Mouse (Mus musculus): Measurements from ENCODE around the gene Papln.

GRCm38 (mm10) chr12:83811901-83812300, 48.5 kb downstream of the Papln start:
- no peak for TF ChIP-seq POLR2A (IDR thresholded peaks at IDR 0.05; ENCODE audit: insufficient read depth, low read depth, low read length)
- TF ChIP-seq CTCF (IDR thresholded peaks at IDR 0.05), result no peak

All from heart, adult 2 months (tissue).